Comparison of ENCODE assay signal across 15 mouse cellular contexts in the genomic region with DNA sequence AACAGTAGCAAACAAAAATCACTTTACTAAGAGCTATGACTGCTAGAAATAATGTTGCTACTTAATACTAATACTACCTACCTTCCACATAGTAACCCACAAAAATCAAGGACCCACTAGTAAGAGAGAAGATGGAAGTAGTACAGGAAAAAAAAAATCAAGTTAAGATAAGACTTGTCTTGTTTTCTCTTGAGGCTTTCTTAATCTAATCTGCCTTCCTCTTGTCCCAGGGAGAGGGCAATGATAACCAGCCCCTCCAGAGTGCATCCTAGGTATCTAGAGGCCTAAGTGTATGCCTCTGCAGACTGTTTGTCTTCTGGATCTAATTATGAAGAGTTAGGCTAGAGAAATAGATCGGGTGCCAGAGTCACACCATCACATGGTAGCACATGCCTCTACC.
"Had no signal": no experiment of that assay in that cellular context is flagged by ENCODE, and none has a peak within 500 bp of the region (broad histone marks: within the 10 kb centered on the region; RNA-seq: fewer than 3 reads in every experiment).

No protein-coding gene starts in this region.

- DNase-seq: retina, postnatal 1 day; right cerebral cortex, adult 18-20 months; right cerebral cortex, postnatal 14 days; right cerebral cortex, postnatal 25 days; right cerebral cortex, postnatal 4 days; spleen, adult 18-20 months; thymus, adult 18-20 months; thymus, adult 2 months; thymus, postnatal 14 days; thymus, postnatal 25 days; thymus, postnatal 36 days; thymus, postnatal 4 days had no signal

- H3K9ac ChIP-seq: neural tube, embryonic 15.5 days; stomach, embryonic 15.5 days had no signal

- H3K4me2 ChIP-seq: neural tube, embryonic 15.5 days; stomach, embryonic 15.5 days had no signal

- H3K4me3 ChIP-seq: neural tube, embryonic 15.5 days; stomach, embryonic 15.5 days had no signal

- H3K27me3 ChIP-seq: neural tube, embryonic 15.5 days; stomach, embryonic 15.5 days had no signal

- H3K27ac ChIP-seq: neural tube, embryonic 15.5 days; stomach, embryonic 15.5 days; stomach, postnatal 0 days had no signal

- H3K9me3 ChIP-seq: neural tube, embryonic 15.5 days; stomach, embryonic 15.5 days had no signal
